Mouse (Mus musculus): ENCODE measurements at regions not wholly inside any gene's neighbourhood (a gene's known extent, or its start where the extent isn't known, plus 50 kb on each side); places are given as distances from the start of the nearest gene placed in this dataset.

DNA sequence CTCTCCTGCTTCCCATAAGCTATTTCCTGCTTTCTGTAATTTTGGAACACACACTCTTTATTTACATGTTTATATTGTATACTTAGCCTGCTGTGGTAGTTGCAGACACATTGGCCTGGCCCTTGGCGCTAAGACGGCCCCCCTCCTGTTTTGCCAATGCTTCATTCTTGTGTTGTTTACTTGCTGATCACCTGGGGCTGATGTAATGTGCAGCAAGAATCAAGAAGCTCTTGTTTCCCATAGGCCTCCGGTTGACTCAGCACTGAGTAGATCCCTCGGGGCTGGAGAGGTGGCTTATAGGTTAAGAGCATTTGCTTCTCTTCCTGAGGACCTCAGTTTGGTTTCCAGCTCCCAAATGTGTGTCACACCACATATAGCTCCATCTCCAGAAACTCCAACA lies 52.1 kb upstream of the Mvb12b start:
- H3K79me3 ChIP-seq (ENCODE audit: low read depth): no peaks in the 10 kb centered on the region
- H3K79me2 ChIP-seq (ENCODE audit: control insufficient read depth, insufficient read depth): no peaks in the 10 kb centered on the region
- TF ChIP-seq FOSL1 (IDR thresholded peaks at IDR 0.05; ENCODE audit: insufficient read depth, low read length, poor library complexity, severe bottlenecking) (no peak), USF1 (IDR thresholded peaks at IDR 0.05; ENCODE audit: low read depth) (no peak), MAX (IDR thresholded peaks at IDR 0.05) (no peak), MYOG (IDR thresholded peaks at IDR 0.05; ENCODE audit: control insufficient read depth, extremely low read depth, insufficient read length) (no peak), MYOD1 (IDR thresholded peaks at IDR 0.05; ENCODE audit: control insufficient read depth, insufficient read length, low read depth) (no peak), CEBPB (IDR thresholded peaks at IDR 0.05; ENCODE audit: low read depth) (no peak), CTCF (IDR thresholded peaks at IDR 0.05; ENCODE audit: control insufficient read depth, insufficient read depth, insufficient read length) (no peak)
- no peaks in the 10 kb centered on the region for H3K36me3 ChIP-seq (ENCODE audit: control insufficient read depth, insufficient read depth)
- H3ac ChIP-seq (ENCODE audit: control insufficient read depth, insufficient read length, low read depth): no peak overlapping the region
- peaks cover 15% of the 10 kb centered on the region for H3K27me3 ChIP-seq (ENCODE audit: control insufficient read depth, insufficient read depth, insufficient read length)
- H3K4me3 ChIP-seq (ENCODE audit: insufficient read depth, poor library complexity, severe bottlenecking): no peak overlapping the region

All from C2C12 (cell line).